Comparison of ENCODE assay signal across 17 mouse cellular contexts in the genomic region with DNA sequence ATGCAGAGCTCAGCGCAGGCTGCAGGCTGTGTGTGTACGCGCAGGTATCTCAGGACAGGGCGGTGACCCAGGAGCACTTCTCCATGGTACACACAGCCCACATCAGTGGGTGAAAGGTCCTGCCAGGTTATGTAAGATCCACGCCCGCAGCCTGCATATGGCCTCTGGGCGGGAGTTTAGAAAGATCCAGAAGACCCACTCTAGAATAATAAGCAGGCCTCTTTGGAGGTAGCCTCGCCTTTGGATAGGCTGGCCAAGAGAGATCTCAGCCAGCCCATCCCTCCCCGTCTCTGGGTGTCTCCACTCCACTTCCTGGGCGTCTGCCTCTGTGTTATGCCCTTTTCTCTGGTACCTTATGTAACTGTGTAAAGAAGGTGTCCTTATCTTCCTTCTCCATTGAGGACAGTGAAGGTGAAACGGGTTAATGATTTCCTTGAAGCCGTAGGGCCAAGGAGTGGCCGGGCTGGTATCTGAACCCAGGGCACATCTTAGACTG. TPM values are rescaled to one million over a fixed set of nuclear protein-coding genes. Genes with fewer than 3 reads are reported as not detected.
A peak's percentile ranks its signal among the peaks of the same experiment; 100 is the strongest.
DNase-seq lines count a peak whose midpoint lies in the region; ATAC-seq and TF ChIP-seq lines count a peak whose summit lies in the region.
"Had no signal": no experiment of that assay in that cellular context is flagged by ENCODE, and none has a peak within 500 bp of the region (broad histone marks: within the 10 kb centered on the region; RNA-seq: fewer than 3 reads in every experiment).

No protein-coding gene starts in this region.

- H3K27me3 ChIP-seq in lung, embryonic 16.5 days (ENCODE audit: control insufficient read depth, insufficient read depth, low read depth, low read length), result no peaks in the 10 kb centered on the region
- H3K27me3 ChIP-seq in intestine, embryonic 16.5 days (replicated peaks; ENCODE audit: control insufficient read depth, insufficient read depth, low read length), result no peaks in the 10 kb centered on the region
- no peaks in the 10 kb centered on the region for H3K27me3 ChIP-seq in stomach, postnatal 0 days (ENCODE audit: control insufficient read depth, insufficient read depth, low read length)
- H3K27me3 ChIP-seq: CH12.LX; embryonic facial prominence, embryonic 15.5 days; heart, embryonic 13.5 days; limb, embryonic 15.5 days; midbrain, embryonic 12.5 days had no signal

- H3K9ac ChIP-seq in lung, embryonic 16.5 days (ENCODE audit: low read length), result no peak overlapping the region
- H3K9ac ChIP-seq in intestine, embryonic 16.5 days (ENCODE audit: low read depth, low read length), result 0 out of 2 replicates have a peak overlapping the region, but pooled peaks have one; percentile 35
- no peak overlapping the region for H3K9ac ChIP-seq in stomach, postnatal 0 days (ENCODE audit: low read length)
- H3K9ac ChIP-seq: embryonic facial prominence, embryonic 15.5 days; heart, embryonic 13.5 days; limb, embryonic 15.5 days; midbrain, embryonic 12.5 days had no signal

- 65% methylated on average over 13 of the region's 13 CpGs for WGBS in lung, embryonic 16.5 days
- WGBS in intestine, embryonic 16.5 days, result 64% methylated on average over 13 of the region's 13 CpGs
- 59% methylated on average over 13 of the region's 13 CpGs for WGBS in stomach, postnatal 0 days

- TF ChIP-seq EP300 in stomach, postnatal 0 days (optimal IDR thresholded peaks at IDR 0.05), result no peak

- no peak for DNase-seq in lung, postnatal 10 days
- DNase-seq in kidney, postnatal 25 days, result peak; percentile 74 to 93
- DNase-seq in stomach, postnatal 0 days (ENCODE audit: low spot score), result peak; percentile 86
- no peak for DNase-seq in cerebellum, adult 8-10 months
- no peak for DNase-seq in gastrocnemius, adult 2 months
- DNase-seq: adrenal gland, adult 2 months; cerebellum, postnatal 25 days; gastrocnemius, postnatal 10 days had no signal

- H3K36me3 ChIP-seq in lung, embryonic 16.5 days (ENCODE audit: control insufficient read depth, insufficient read depth, low read length), result no peaks in the 10 kb centered on the region
- no peaks in the 10 kb centered on the region for H3K36me3 ChIP-seq in intestine, embryonic 16.5 days (ENCODE audit: control insufficient read depth, insufficient read depth, low read length)
- no peaks in the 10 kb centered on the region for H3K36me3 ChIP-seq in stomach, postnatal 0 days (ENCODE audit: control insufficient read depth, insufficient read depth, low read length)
- H3K36me3 ChIP-seq: embryonic facial prominence, embryonic 15.5 days; heart, embryonic 13.5 days; limb, embryonic 15.5 days; midbrain, embryonic 12.5 days had no signal

- no peaks in the 10 kb centered on the region for H3K9me3 ChIP-seq in lung, embryonic 16.5 days (ENCODE audit: control insufficient read depth, low read length)
- no peaks in the 10 kb centered on the region for H3K9me3 ChIP-seq in intestine, embryonic 16.5 days (ENCODE audit: control insufficient read depth, low read length)
- no peaks in the 10 kb centered on the region for H3K9me3 ChIP-seq in stomach, postnatal 0 days (ENCODE audit: control insufficient read depth, low read length)
- H3K9me3 ChIP-seq: embryonic facial prominence, embryonic 15.5 days; heart, embryonic 13.5 days; limb, embryonic 15.5 days; midbrain, embryonic 12.5 days had no signal

- no peak overlapping the region for H3K4me3 ChIP-seq in lung, embryonic 16.5 days (ENCODE audit: low read length)
- no peak overlapping the region for H3K4me3 ChIP-seq in intestine, embryonic 16.5 days (ENCODE audit: low read length)
- no peak overlapping the region for H3K4me3 ChIP-seq in stomach, postnatal 0 days (ENCODE audit: low read depth, low read length)
- no peak overlapping the region for H3K4me3 ChIP-seq in gastrocnemius, adult 2 months
- H3K4me3 ChIP-seq: embryonic facial prominence, embryonic 15.5 days; heart, embryonic 13.5 days; left cerebral cortex, adult 2 months; limb, embryonic 15.5 days; midbrain, embryonic 12.5 days had no signal

- peak; percentile 62 for ATAC-seq in lung, embryonic 16.5 days (ENCODE audit: low read depth)
- ATAC-seq in intestine, embryonic 16.5 days, result peak; percentile 96
- ATAC-seq in stomach, postnatal 0 days (ENCODE audit: low FRiP score, low TSS enrichment), result peak; percentile 92
- ATAC-seq: forebrain, embryonic 14.5 days had no signal

- no peak for TF ChIP-seq CTCF in stomach, postnatal 0 days (IDR thresholded peaks at IDR 0.05; ENCODE audit: low read depth)
- no peak for TF ChIP-seq CTCF in gastrocnemius, adult 2 months (IDR thresholded peaks at IDR 0.05)

- H3K4me1 ChIP-seq in lung, embryonic 16.5 days (replicated peaks; ENCODE audit: control insufficient read depth, insufficient read depth, low read length), result no peaks in the 10 kb centered on the region
- peaks cover 7% of the 10 kb centered on the region for H3K4me1 ChIP-seq in intestine, embryonic 16.5 days (ENCODE audit: control insufficient read depth, insufficient read depth, low read length)
- H3K4me1 ChIP-seq in stomach, postnatal 0 days (replicated peaks; ENCODE audit: control insufficient read depth, insufficient read depth), result no peaks in the 10 kb centered on the region
- H3K4me1 ChIP-seq: embryonic facial prominence, embryonic 15.5 days; heart, embryonic 13.5 days; limb, embryonic 15.5 days; midbrain, embryonic 12.5 days had no signal

- no peak overlapping the region for H3K4me2 ChIP-seq in lung, embryonic 16.5 days (ENCODE audit: low read depth, low read length)
- H3K4me2 ChIP-seq in intestine, embryonic 16.5 days (ENCODE audit: low read depth, low read length), result 0 out of 2 replicates have a peak overlapping the region, but pooled peaks have one; percentile 15
- H3K4me2 ChIP-seq in stomach, postnatal 0 days (replicated peaks; ENCODE audit: low read depth), result no peak overlapping the region
- H3K4me2 ChIP-seq: embryonic facial prominence, embryonic 15.5 days; heart, embryonic 13.5 days; limb, embryonic 15.5 days; midbrain, embryonic 12.5 days had no signal

- intact Hi-C loops in gastrocnemius, adult 2 months (cut with DNase I), result no loop called here

- no peak overlapping the region for H3K27ac ChIP-seq in lung, embryonic 16.5 days (ENCODE audit: low read length)
- H3K27ac ChIP-seq in intestine, embryonic 16.5 days (ENCODE audit: low read length), result peak overlapping the region; percentile 60
- H3K27ac ChIP-seq in stomach, postnatal 0 days (replicated peaks), result peak overlapping the region; percentile 35; the same call in 1 of the 2 replicates
- no peak overlapping the region for H3K27ac ChIP-seq in gastrocnemius, adult 2 months
- H3K27ac ChIP-seq: embryonic facial prominence, embryonic 15.5 days; heart, embryonic 13.5 days; left cerebral cortex, adult 2 months; limb, embryonic 15.5 days; midbrain, embryonic 12.5 days had no signal

RNA-seq across cellular contexts. Expression of a gene that starts 10.5 kb away (rescaled TPM):
- polyA plus RNA-seq in lung, embryonic 16.5 days (2015; fragmentation: Nextera tagmentation; extraction: Ambion mirVana), result 11.9 and 12.7 TPM in 2 replicates
- 7.6 and 9.4 TPM in 2 replicates for polyA plus RNA-seq in intestine, embryonic 16.5 days (2015; fragmentation: Nextera tagmentation; extraction: Ambion mirVana)
- polyA plus RNA-seq in stomach, postnatal 0 days (2015; fragmentation: Nextera tagmentation; extraction: Ambion mirVana), result 16.6 and 20.2 TPM in 2 replicates
- 1 to 10 TPM; 1.8 to 3.1 TPM for total RNA-seq in gastrocnemius, adult 2 months (2021)

RNA-seq across cellular contexts. Expression of a gene that starts 46.1 kb away (rescaled TPM):
- 106 and 109 TPM in 2 replicates for polyA plus RNA-seq in lung, embryonic 16.5 days (2015; fragmentation: Nextera tagmentation; extraction: Ambion mirVana)
- 123 and 128 TPM in 2 replicates for polyA plus RNA-seq in intestine, embryonic 16.5 days (2015; fragmentation: Nextera tagmentation; extraction: Ambion mirVana)
- 87.5 and 91.8 TPM in 2 replicates for polyA plus RNA-seq in stomach, postnatal 0 days (2015; fragmentation: Nextera tagmentation; extraction: Ambion mirVana)
- 10 to 100 TPM; 11.1 to 14.1 TPM for total RNA-seq in gastrocnemius, adult 2 months (2021)

RNA-seq across cellular contexts. Expression of a gene that starts 50.0 kb away (rescaled TPM):
- polyA plus RNA-seq in lung, embryonic 16.5 days (2015; fragmentation: Nextera tagmentation; extraction: Ambion mirVana), result 0.15 and 0.34 TPM in 2 replicates
- polyA plus RNA-seq in intestine, embryonic 16.5 days (2015; fragmentation: Nextera tagmentation; extraction: Ambion mirVana), result 0.33 and 0.34 TPM in 2 replicates
- polyA plus RNA-seq in stomach, postnatal 0 days (2015; fragmentation: Nextera tagmentation; extraction: Ambion mirVana), result 0.08 and 0.18 TPM in 2 replicates
- not detected for total RNA-seq in gastrocnemius, adult 2 months (2021)
- total RNA-seq: gastrocnemius, postnatal 10 days had no signal
- polyA plus RNA-seq: heart, embryonic 13.5 days had no signal

RNA-seq across cellular contexts. Expression of a gene that starts 50.9 kb away (rescaled TPM):
- polyA plus RNA-seq in lung, embryonic 16.5 days (2015; fragmentation: Nextera tagmentation; extraction: Ambion mirVana), result not detected in 2 replicates
- not detected in 2 replicates for polyA plus RNA-seq in intestine, embryonic 16.5 days (2015; fragmentation: Nextera tagmentation; extraction: Ambion mirVana)
- not detected in 2 replicates for polyA plus RNA-seq in stomach, postnatal 0 days (2015; fragmentation: Nextera tagmentation; extraction: Ambion mirVana)
- total RNA-seq in gastrocnemius, adult 2 months (2021), result not detected
- total RNA-seq: adrenal gland, adult 2 months; CH12.LX; gastrocnemius, postnatal 10 days had no signal
- polyA plus RNA-seq: adrenal gland, adult 2 months; limb, embryonic 15.5 days had no signal

Comparison
In these comparisons a context has a peak if more than half of its experiments do, and no peak if none do; other contexts are left out.
1. H3K27ac ChIP-seq: peak in intestine, embryonic 16.5 days (single experiment) and stomach, postnatal 0 days (single experiment); none in lung, embryonic 16.5 days (single experiment) and gastrocnemius, adult 2 months (single experiment).
2. DNase-seq: peak in kidney, postnatal 25 days (2 of 2) and stomach, postnatal 0 days (single experiment); none in lung, postnatal 10 days (single experiment), cerebellum, adult 8-10 months (single experiment) and gastrocnemius, adult 2 months (single experiment).
3. Peak in every context shown above with its lines, with median percentiles within 50 percentile points of each other: ATAC-seq.